ENCODE assay signal across 8 mouse cellular contexts in genomic region chr8:124520249-124521080, GRCm38 (mm10). TPM values are rescaled to one million over a fixed set of nuclear protein-coding genes. Genes with fewer than 3 reads are reported as not detected.
DNase-seq lines count a peak whose midpoint lies in the region; ATAC-seq and TF ChIP-seq lines count a peak whose summit lies in the region.

TSS of gene Cog2 (plus strand) at chr8:124520767.

- peak within 1 kb of the TSS; percentile 63 for H3K4me2 ChIP-seq in forebrain, embryonic 16.5 days (ENCODE audit: low read length)
- peak within 1 kb of the TSS; percentile 74 for H3K4me2 ChIP-seq in lung, embryonic 14.5 days

- peak; percentile 99 for ATAC-seq in G1E (ENCODE audit: extremely low read depth, insufficient number of reproducible peaks, low FRiP score, poor library complexity, severe bottlenecking)
- ATAC-seq in forebrain, embryonic 16.5 days = peak; percentile 100
- peak; percentile 99 for ATAC-seq in lung, embryonic 14.5 days (ENCODE audit: insufficient read depth)

- peaks cover 34% of the 10 kb centered on the region for H3K4me1 ChIP-seq in G1E (ENCODE audit: insufficient read depth, low read depth, low read length)
- peaks cover 15% of the 10 kb centered on the region for H3K4me1 ChIP-seq in forebrain, embryonic 16.5 days (replicated peaks; ENCODE audit: control insufficient read depth, insufficient read depth, low read length)
- H3K4me1 ChIP-seq in lung, embryonic 14.5 days (ENCODE audit: insufficient read depth) = peaks cover 9% of the 10 kb centered on the region
- H3K4me1 ChIP-seq in olfactory bulb, adult 2 months (ENCODE audit: control insufficient read depth, insufficient read depth, low read length) = peaks cover 20% of the 10 kb centered on the region
- peaks cover 11% of the 10 kb centered on the region for H3K4me1 ChIP-seq in thymus, adult 2 months (replicated peaks; ENCODE audit: control insufficient read depth, insufficient read depth, low read length)

- peak; percentile 95 for DNase-seq in G1E (ENCODE audit: low spot score)
- peak; percentile 91 to 93 for DNase-seq in cerebellum, adult 18-20 months
- DNase-seq in heart, postnatal 36 days = peak; percentile 88 to 90
- peak; percentile 89 for DNase-seq in layer of hippocampus, adult 2 months (ENCODE audit: low spot score in 2 of 2)
- DNase-seq in lung, embryonic 14.5 days = peak; percentile 98
- DNase-seq in thymus, adult 2 months = peak; percentile 87

- no peak within 1 kb of the TSS for H3K27ac ChIP-seq in forebrain, embryonic 16.5 days (ENCODE audit: low read length)
- H3K27ac ChIP-seq in layer of hippocampus, adult 2 months = peak within 1 kb of the TSS; percentile 83
- no peak within 1 kb of the TSS for H3K27ac ChIP-seq in lung, embryonic 14.5 days (ENCODE audit: low read depth)
- H3K27ac ChIP-seq in olfactory bulb, adult 2 months (ENCODE audit: insufficient read depth, low read depth, low read length) = no peak within 1 kb of the TSS
- H3K27ac ChIP-seq in thymus, adult 2 months (ENCODE audit: control insufficient read depth, insufficient read depth, low read length) = no peak within 1 kb of the TSS

- H3K4me3 ChIP-seq in G1E (ENCODE audit: low read depth, low read length) = peak within 1 kb of the TSS; percentile 98
- peak within 1 kb of the TSS; percentile 96 for H3K4me3 ChIP-seq in forebrain, embryonic 16.5 days (replicated peaks; ENCODE audit: low read length)
- peak within 1 kb of the TSS; percentile 75 for H3K4me3 ChIP-seq in layer of hippocampus, adult 2 months
- peak within 1 kb of the TSS; percentile 94 for H3K4me3 ChIP-seq in lung, embryonic 14.5 days (ENCODE audit: low read depth, low read length)
- H3K4me3 ChIP-seq in olfactory bulb, adult 2 months (ENCODE audit: insufficient read depth, low read depth, low read length) = peak within 1 kb of the TSS; percentile 67
- peak within 1 kb of the TSS; percentile 78 for H3K4me3 ChIP-seq in thymus, adult 2 months (ENCODE audit: control insufficient read depth, insufficient read depth, low read length)

- no peaks in the 10 kb centered on the region for H3K9me3 ChIP-seq in G1E (replicated peaks)
- no peaks in the 10 kb centered on the region for H3K9me3 ChIP-seq in forebrain, embryonic 16.5 days (ENCODE audit: control insufficient read depth, low read length)
- H3K9me3 ChIP-seq in lung, embryonic 14.5 days (ENCODE audit: low read depth, low read length) = no peaks in the 10 kb centered on the region

- TF ChIP-seq POLR2A in olfactory bulb, adult 2 months (IDR thresholded peaks at IDR 0.05; ENCODE audit: insufficient read depth, low read depth, low read length) = peak; percentile 71
- peak; percentile 66 for TF ChIP-seq POLR2A in thymus, adult 2 months (IDR thresholded peaks at IDR 0.05; ENCODE audit: control insufficient read depth, extremely low read depth, insufficient read depth, low read length, poor library complexity)

- WGBS in forebrain, embryonic 16.5 days = 10% methylated on average over 50 of the region's 50 CpGs
- WGBS in lung, embryonic 14.5 days = 10% methylated on average over 50 of the region's 50 CpGs
- 10% methylated on average over 50 of the region's 50 CpGs for WGBS in olfactory bulb, adult 2 months
- 10% methylated on average over 50 of the region's 50 CpGs for WGBS in thymus, adult 2 months

- TF ChIP-seq CTCF in G1E (IDR thresholded peaks at IDR 0.05; ENCODE audit: low read depth, low read length) = peak; percentile 33; the same call in 1 of the 2 replicates
- TF ChIP-seq CTCF in layer of hippocampus, adult 2 months (conservative IDR thresholded peaks at IDR 0.05) = peak; percentile 95
- peak; percentile 91 for TF ChIP-seq CTCF in lung, embryonic 14.5 days (IDR thresholded peaks at IDR 0.05; ENCODE audit: low read depth)
- TF ChIP-seq CTCF in olfactory bulb, adult 2 months (IDR thresholded peaks at IDR 0.05; ENCODE audit: insufficient read depth, low read depth, low read length) = peak; percentile 72; the same call in 1 of the 2 replicates
- peak; percentile 84 for TF ChIP-seq CTCF in thymus, adult 2 months (IDR thresholded peaks at IDR 0.05; ENCODE audit: borderline replicate concordance, control insufficient read depth, extremely low read depth, insufficient read depth, low read length, poor library complexity)

- intact Hi-C loops in heart, postnatal 36 days (cut with DNase I) = no loop called here

- peaks cover 7% of the 10 kb centered on the region; the same call in 1 of the 2 replicates for H3K27me3 ChIP-seq in G1E (ENCODE audit: insufficient read depth, low read length)
- 0 out of 2 replicates have a peak, but pooled peaks cover 5% of the 10 kb centered on the region for H3K27me3 ChIP-seq in forebrain, embryonic 16.5 days (replicated peaks; ENCODE audit: control insufficient read depth, insufficient read depth, low read length)
- H3K27me3 ChIP-seq in lung, embryonic 14.5 days (ENCODE audit: insufficient read depth, low read length) = no peaks in the 10 kb centered on the region
- no peaks in the 10 kb centered on the region for H3K27me3 ChIP-seq in thymus, adult 2 months (ENCODE audit: control insufficient read depth, insufficient read depth, low read length)

- H3K9ac ChIP-seq in forebrain, embryonic 16.5 days (replicated peaks; ENCODE audit: low read depth, low read length) = peak within 1 kb of the TSS; percentile 84
- peak within 1 kb of the TSS; percentile 73 for H3K9ac ChIP-seq in lung, embryonic 14.5 days

- peaks cover 33% of the 10 kb centered on the region for H3K36me3 ChIP-seq in G1E (replicated peaks)
- no peaks in the 10 kb centered on the region for H3K36me3 ChIP-seq in forebrain, embryonic 16.5 days (ENCODE audit: control insufficient read depth, insufficient read depth)
- H3K36me3 ChIP-seq in lung, embryonic 14.5 days (ENCODE audit: insufficient read depth) = 0 out of 2 replicates have a peak, but pooled peaks cover 3% of the 10 kb centered on the region
- peaks cover under 1% of the 10 kb centered on the region; the same call in 1 of the 2 replicates for H3K36me3 ChIP-seq in thymus, adult 2 months (ENCODE audit: control insufficient read depth, insufficient read depth, low read length)

RNA-seq across cellular contexts. Expression of gene Cog2, which starts in this region (rescaled TPM):
- total RNA-seq in G1E (2014; fragmentation: Nextera tagmentation) (17.6 and 20.3 TPM in 2 replicates), G1E (2017) (39.3 and 40.2 TPM in 2 replicates)
- 16.3 and 17.5 TPM in 2 replicates for polyA plus RNA-seq in G1E (2012)
- polyA plus RNA-seq in forebrain, embryonic 16.5 days (2015; fragmentation: Nextera tagmentation; extraction: Ambion mirVana) = 41.4 and 42.1 TPM in 2 replicates
- total RNA-seq in heart, postnatal 36 days (2021) = 10 to 100 TPM; 19.5 to 25.1 TPM
- 10 to 100 TPM; 45.3 to 49.0 TPM for total RNA-seq in layer of hippocampus, adult 2 months (2021)
- polyA plus RNA-seq in lung, embryonic 14.5 days (2014; fragmentation: Nextera tagmentation; extraction: Ambion mirVana) = 36.4 and 36.9 TPM in 2 replicates
- not detected in 2 replicates for polyA plus RNA-seq in olfactory bulb, adult 2 months (2012; ENCODE audit: insufficient read depth, insufficient read length, low replicate concordance, missing spikeins)
- 33.8 and 34.4 TPM in 2 replicates for polyA plus RNA-seq in thymus, adult 2 months (2012; rRNA removed)

Comparison
In these comparisons a context has a peak if more than half of its experiments do, and no peak if none do; other contexts are left out.
1. RNA of gene Cog2 (polyA plus RNA-seq): 41.4 to 42.1 TPM in forebrain, embryonic 16.5 days, 36.4 to 36.9 TPM in lung, embryonic 14.5 days, 33.8 to 34.4 TPM in thymus, adult 2 months and 16.3 to 17.5 TPM in G1E; not detected in olfactory bulb, adult 2 months; every median in the first group is over 10 times any median in the second.
2. CTCF ChIP-seq: peak in every context shown above with its lines; median percentile 95 in layer of hippocampus, adult 2 months; 91 in lung, embryonic 14.5 days; 84 in thymus, adult 2 months; 72 in olfactory bulb, adult 2 months; 33 in G1E.
3. Peak in every context shown above with its lines, with median percentiles within 50 percentile points of each other: ATAC-seq, DNase-seq and H3K4me3 ChIP-seq.